Mouse (Mus musculus): ENCODE measurements around the gene Dab1.
A peak's percentile ranks its signal among the peaks of the same experiment; 100 is the strongest.

Gene Dab1

GRCm38 (mm10) chr4:104596936-104597335 is 977.8 kb downstream of the Dab1 start:
- no peak for DNase-seq (ENCODE audit: low spot score in 2 of 2)

GRCm38 (mm10) chr4:104597490-104598465 is 978.6 kb downstream of the Dab1 start:
- no peak for DNase-seq (ENCODE audit: low spot score in 2 of 2)

DNA sequence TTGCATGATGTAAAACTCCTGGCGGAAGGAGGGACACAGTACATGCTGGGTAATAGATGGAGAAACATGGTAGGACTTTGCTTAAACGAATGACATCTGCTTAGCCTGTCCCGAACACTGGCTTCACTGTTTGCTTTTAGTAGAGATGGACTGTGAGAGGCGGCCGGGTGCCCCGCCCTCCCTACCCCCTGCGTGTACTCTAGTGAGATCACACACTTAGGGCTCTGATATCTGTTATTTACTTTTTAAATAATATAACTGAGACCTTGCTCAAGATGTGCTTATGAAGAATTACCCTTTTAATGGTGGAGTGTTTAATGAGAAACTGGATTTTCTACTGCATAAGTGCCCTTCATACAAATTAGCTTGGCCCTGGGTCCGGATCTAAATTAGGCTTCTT is 983.6 kb downstream of the Dab1 start:
- DNase-seq (ENCODE audit: low spot score in 2 of 2): no peak

DNA sequence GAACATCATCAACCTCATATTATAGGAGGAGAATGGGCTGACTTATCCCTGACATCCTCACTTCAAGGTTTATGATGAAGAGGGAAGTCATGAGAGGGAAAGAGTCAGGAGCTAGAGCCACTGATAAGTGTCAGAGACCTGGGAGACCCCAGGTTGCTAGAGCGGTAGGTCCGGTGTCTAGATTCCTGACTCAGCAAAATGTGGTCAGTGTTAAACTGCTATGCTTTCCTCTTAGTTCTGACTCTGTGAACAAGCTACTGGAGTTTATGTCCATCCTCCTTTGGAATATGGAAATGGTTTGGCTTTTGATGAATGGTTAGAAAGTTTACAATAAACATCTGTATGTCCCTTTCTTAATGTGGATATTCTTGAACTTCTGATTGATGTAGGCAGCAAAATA is 985.1 kb downstream of the Dab1 start:
- no peak for DNase-seq (ENCODE audit: low spot score in 2 of 2)

DNA sequence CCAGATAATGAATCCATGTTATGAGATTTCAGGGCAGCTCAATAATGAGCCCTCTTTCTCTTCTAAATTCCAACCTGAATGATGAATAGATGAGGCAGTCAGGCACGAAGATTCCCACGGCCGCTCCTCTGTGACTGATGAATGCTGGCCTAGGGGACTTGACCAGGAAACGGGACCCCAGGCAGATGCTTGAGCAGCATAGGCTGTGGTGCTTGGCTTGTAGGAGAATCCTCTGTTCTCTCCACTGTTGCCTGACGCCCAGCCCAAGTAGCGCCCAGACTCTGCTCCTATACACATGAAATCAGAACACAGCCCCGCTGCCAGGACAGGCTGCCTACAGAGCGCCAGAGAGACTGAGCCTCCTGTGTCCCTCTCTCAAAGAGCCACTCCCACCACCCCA is 987.7 kb downstream of the Dab1 start:
- no peak for DNase-seq (ENCODE audit: low spot score in 2 of 2)

- DNase-seq (ENCODE audit: low spot score in 2 of 2): no peak
These were observed 988.5 kb downstream of the Dab1 start for GRCm38 (mm10) chr4:104607636-104608035.

DNA sequence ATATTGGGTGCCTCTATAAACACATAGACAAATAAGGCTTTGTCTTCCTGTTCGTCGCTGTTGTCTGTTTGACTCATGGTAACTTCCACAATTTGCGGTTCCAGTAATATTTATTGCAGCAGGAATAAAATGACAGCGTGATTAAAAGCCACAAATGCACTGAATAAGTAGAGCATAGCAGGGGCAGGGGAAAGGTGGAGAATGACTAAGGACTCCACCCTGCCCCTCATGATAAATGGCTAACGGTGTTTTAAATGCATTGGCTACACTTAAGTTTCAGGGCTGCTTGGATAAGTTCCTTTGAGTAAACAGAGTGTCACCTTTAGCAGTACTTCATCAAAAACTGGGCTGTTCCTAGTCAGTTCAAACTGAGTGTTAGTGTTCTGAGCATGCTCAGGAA is 1000.3 kb downstream of the Dab1 start:
- no peak for DNase-seq (ENCODE audit: low spot score in 2 of 2)

- no peak for DNase-seq (ENCODE audit: low spot score in 2 of 2)
These were observed 1006.2 kb downstream of the Dab1 start for GRCm38 (mm10) chr4:104625316-104625715.

DNA sequence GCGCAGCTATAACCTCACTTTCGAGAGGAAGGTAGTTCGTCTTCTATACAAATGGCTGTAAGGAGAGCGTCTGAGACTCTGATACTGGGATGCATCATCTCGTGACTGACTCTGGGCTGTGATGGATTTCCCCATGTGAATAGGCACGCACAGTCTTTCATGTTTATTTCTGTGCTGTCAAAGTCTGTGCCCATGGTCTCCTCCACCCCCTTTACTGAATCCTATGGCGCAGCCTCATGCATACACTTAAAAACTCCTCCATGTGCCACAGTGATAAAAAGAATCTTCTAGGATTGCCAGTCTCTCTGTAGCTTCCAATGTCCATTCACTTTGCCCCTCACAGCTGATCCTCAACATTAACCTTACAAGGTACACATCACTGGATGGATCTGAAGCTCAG is 1009.5 kb downstream of the Dab1 start:
- DNase-seq (ENCODE audit: low spot score in 2 of 2): no peak

GRCm38 (mm10) chr4:104637016-104637415 is 1017.9 kb downstream of the Dab1 start:
- DNase-seq (ENCODE audit: low spot score in 2 of 2): no peak

GRCm38 (mm10) chr4:104640617-104641016 is 1021.5 kb downstream of the Dab1 start:
- no peak for DNase-seq (ENCODE audit: low spot score in 2 of 2)

- DNase-seq (ENCODE audit: low spot score in 2 of 2): peak in 1 of 2 experiments; percentile 38
These were observed 1023.8 kb downstream of the Dab1 start for GRCm38 (mm10) chr4:104642761-104643469.

DNA sequence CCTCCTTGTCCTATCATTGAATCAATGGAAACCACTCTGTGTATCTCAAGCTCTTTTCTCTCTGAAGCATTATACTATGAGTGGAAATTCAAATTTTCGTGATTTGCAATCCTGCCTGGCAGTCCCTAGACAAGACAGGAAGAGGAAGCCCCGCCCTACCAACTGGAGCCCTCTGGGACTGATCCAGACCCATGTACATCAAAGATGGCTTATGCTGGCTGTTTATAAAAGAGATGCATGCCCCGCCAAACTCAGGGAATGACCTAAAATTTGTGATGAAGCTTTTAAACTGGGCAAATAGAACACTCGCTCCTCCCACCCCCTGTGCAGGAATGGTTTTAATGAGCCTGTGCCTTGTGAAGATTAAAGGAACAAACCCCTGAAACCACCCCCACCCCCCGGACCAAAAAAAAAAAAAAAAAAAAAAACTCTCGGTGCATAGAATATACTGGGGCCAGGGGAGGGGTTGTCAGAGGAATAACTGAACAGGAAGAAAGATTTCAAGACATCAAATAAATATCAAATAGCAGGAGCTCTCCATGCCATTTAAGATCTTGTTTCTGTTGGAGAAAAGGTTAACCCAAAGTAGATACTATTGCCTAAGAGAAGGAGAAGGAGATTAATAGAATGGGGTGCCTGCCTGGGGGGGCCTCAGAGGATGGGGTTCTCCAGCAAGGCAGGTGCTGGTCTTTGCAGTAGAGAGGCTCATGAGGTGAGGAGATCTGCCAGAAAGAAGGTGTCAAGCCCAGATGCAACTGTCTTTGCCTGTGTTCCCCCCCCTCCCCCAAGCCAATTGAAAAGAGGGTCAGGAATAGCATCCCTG is 1024.6 kb downstream of the Dab1 start:
- peak; percentile 53 to 56 for DNase-seq (ENCODE audit: low spot score in 2 of 2)

GRCm38 (mm10) chr4:104644357-104644630 is 1025.1 kb downstream of the Dab1 start:
- no peak for DNase-seq (ENCODE audit: low spot score in 2 of 2)

DNA sequence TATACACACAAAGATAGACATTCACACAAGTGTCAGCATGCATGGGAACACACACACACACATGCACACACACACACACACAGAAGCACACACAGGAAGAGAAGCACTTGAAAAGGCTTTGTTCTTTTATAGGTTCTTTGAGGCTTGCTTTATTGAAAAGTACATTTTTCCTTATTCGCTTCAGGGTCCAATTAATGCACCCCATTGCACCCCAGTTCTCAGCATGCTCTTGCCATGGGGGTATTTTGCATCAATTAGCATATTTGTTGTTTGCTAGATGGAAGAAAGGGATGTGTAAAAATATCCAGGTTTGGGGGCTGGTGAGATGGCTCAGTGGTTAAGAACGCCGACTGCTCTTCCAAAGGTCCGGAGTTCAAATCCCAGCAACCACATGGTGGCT is 1025.7 kb downstream of the Dab1 start:
- DNase-seq (ENCODE audit: low spot score in 2 of 2): no peak

GRCm38 (mm10) chr4:104651761-104652160 is 1032.6 kb downstream of the Dab1 start:
- DNase-seq (ENCODE audit: low spot score in 2 of 2): no peak

DNA sequence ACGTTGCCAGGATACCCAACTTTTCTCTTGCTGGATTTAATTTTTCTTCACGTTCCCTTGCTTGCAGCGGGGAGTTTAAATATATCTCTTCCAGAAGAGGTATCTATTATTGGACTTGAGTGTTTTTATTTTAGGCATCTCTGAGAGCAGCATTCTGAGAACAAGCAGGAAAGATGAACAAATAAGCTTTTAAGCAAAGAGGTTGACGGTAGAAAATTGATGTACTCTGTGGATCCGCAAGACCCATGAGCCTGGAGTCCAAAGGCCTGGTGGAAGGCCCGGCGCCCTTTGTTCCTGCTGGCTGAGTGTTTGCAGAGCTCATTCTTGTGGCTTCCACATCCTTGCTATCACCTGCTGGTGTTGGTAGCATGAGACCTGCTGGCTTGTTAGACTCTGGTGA is 1037.6 kb downstream of the Dab1 start:
- DNase-seq (ENCODE audit: low spot score in 2 of 2): no peak

- DNase-seq (ENCODE audit: low spot score in 2 of 2): no peak
These were observed 1043.9 kb downstream of the Dab1 start for GRCm38 (mm10) chr4:104662841-104663614.

DNA sequence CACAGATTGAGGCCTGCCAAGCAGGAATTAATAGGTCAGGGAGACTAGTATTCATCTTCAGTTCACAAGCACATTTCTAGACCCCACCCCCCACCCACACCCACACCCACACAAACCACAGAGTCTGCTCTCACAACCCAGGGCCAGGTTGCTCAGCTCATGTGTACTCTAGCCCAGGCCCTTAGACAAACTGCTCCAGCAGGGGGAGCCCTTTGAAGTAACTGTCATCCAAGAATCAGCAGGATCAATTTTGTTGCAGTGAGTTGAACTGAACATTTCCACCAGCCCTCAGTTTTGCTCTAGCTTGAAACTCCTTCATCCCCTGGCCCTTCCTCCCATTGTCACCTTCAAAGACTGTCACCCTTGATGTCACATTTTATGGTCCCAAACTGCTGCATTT is 1046.4 kb downstream of the Dab1 start:
- no peak for DNase-seq (ENCODE audit: low spot score in 2 of 2)

GRCm38 (mm10) chr4:104666831-104667551 is 1047.8 kb downstream of the Dab1 start:
- DNase-seq (ENCODE audit: low spot score in 2 of 2): no peak

GRCm38 (mm10) chr4:104668061-104668460 is 1048.9 kb downstream of the Dab1 start:
- no peak for DNase-seq (ENCODE audit: low spot score in 2 of 2)
